Mouse (Mus musculus) hindbrain, embryonic 10.5 days (tissue): Measurements from ENCODE around the gene Cldn4. TPM values are rescaled to one million over a fixed set of nuclear protein-coding genes. Genes with fewer than 3 reads are reported as not detected.
A peak's percentile ranks its signal among the peaks of the same experiment; 100 is the strongest.

Experiments
- DNase-seq: peaks from one replicate; pipeline ENCODE4 v3.0.0-alpha.2; 2017; ENCODE audit warnings: low spot score
- H3K27ac ChIP-seq: fragments of 300-500 bp; sonication (generic); 2 replicates; pipeline ENCODE4 v1.5.1; 2016; ENCODE audit warnings: mild to moderate bottlenecking, moderate library complexity
- H3K27me3 ChIP-seq: fragments of 300-500 bp; sonication (generic); 2 replicates; pipeline ENCODE4 v1.6.1; 2016; ENCODE audit warnings: mild to moderate bottlenecking; ENCODE audit not compliant: poor library complexity, insufficient read depth, severe bottlenecking
- H3K36me3 ChIP-seq: fragments of 300-500 bp; sonication (generic); 2 replicates; pipeline ENCODE4 v1.6.1; 2016; ENCODE audit warnings: mild to moderate bottlenecking, moderate library complexity
- H3K4me1 ChIP-seq: fragments of 300-500 bp; sonication (generic); replicated peaks from 2 replicates; pipeline ENCODE4 v1.6.1; 2016; ENCODE audit warnings: mild to moderate bottlenecking
- H3K4me3 ChIP-seq: fragments of 300-500 bp; sonication (generic); 2 replicates; pipeline ENCODE4 v1.5.1; 2016; ENCODE audit warnings: mild to moderate bottlenecking, moderate library complexity
- H3K9me3 ChIP-seq: fragments of 300-500 bp; sonication (generic); 2 replicates; pipeline ENCODE4 v1.6.1; 2016; ENCODE audit warnings: mild to moderate bottlenecking, moderate library complexity
- WGBS: fragments of 180-500 bp; shearing (Covaris S2); methylation state at CpG from one replicate; pipeline ENCODE4 v1.1.7; 2016; 5-methylcytosine and 5-hydroxymethylcytosine counted together
- polyA plus RNA-seq: library from polyadenylated mRNA; unstranded; fragments of >200 nt; fragmentation: Nextera tagmentation; extraction: Ambion mirVana; gene quantifications from 2 replicates; pipeline ENCODE4 v1.2.1, GENCODE M21; 2016

Gene Cldn4
- polyA plus RNA-seq, 1 experiment from 2014 or later = 11.0 TPM

- WGBS = 53% methylated on average over 16 of the region's 16 CpGs
- peaks cover 4% of the 10 kb centered on the region; the same call in 1 of the 2 replicates for H3K9me3 ChIP-seq
- no peak overlapping the region for H3K4me3 ChIP-seq
- no peak overlapping the region for H3K27ac ChIP-seq
- H3K36me3 ChIP-seq = no peaks in the 10 kb centered on the region
- H3K27me3 ChIP-seq = no peaks in the 10 kb centered on the region; the same call in 1 of the 2 replicates
- H3K4me1 ChIP-seq = no peaks in the 10 kb centered on the region
- peak; percentile 50 for DNase-seq
Observed at GRCm38 (mm10) chr5:134918071-134918832, 28.5 kb downstream of the Cldn4 start.

DNA sequence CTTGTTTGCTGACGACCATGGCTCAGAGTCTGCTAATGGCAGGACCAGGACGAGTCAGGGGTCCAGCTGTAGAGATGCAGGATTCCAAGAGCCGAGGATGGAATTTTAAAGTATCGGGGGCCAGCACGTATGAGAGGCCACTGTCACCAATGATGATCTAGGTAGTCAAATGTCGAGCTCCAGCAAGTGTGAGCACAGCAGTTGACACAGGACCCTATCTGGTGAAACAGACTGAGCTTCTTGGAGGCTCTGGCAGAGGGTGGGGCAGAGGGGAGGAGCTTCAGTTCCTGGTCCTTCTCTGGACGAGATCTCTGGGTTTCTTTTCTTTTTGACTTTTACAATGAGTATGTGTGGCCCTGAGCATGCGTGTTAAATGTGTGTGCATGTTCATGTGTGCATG lies 31.4 kb downstream of the Cldn4 start, which contains the start of gene Cldn13:
TSS of gene Cldn13 (minus strand) at position 216 of the 400 bp plus-strand sequence.
- Histone ChIP-seq H3K27me3 (no peaks in the 10 kb centered on the region; the same call in 1 of the 2 replicates), H3K9me3 (peaks cover 4% of the 10 kb centered on the region; the same call in 1 of the 2 replicates), H3K36me3 (no peaks in the 10 kb centered on the region), H3K4me1 (no peaks in the 10 kb centered on the region), H3K4me3 (no peak within 1 kb of the TSS), H3K27ac (no peak within 1 kb of the TSS)
- no peak for DNase-seq
- WGBS = 84% methylated on average over 8 of the region's 8 CpGs

- 84% methylated on average over 8 of the region's 8 CpGs for WGBS
- Histone ChIP-seq H3K27ac (no peak overlapping the region), H3K27me3 (no peaks in the 10 kb centered on the region; the same call in 1 of the 2 replicates), H3K4me1 (no peaks in the 10 kb centered on the region), H3K36me3 (no peaks in the 10 kb centered on the region), H3K4me3 (no peak overlapping the region), H3K9me3 (peaks cover 4% of the 10 kb centered on the region; the same call in 1 of the 2 replicates)
- DNase-seq = no peak
Observed at GRCm38 (mm10) chr5:134914510-134914909, 32.2 kb downstream of the Cldn4 start.

DNA sequence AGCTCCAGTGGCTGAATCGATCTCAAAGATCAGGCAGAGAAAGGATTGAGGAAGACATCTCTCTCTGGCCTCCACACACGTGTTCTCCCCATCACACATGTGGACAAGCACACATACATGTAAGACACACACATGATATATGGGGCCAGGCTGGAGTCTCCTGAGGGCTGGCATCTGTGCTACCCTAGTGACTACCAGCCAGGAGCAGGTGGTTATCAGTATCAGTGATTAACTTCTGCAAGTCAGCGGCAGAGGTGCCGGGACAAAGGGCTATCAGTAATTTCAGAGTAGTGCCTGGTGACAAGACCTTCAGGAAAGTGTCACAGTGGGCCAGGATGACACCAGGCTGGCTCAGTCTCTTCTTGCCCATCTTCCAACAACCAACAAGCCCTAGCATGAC lies 33.0 kb downstream of the Cldn4 start:
- Histone ChIP-seq H3K4me3 (no peak overlapping the region), H3K9me3 (peaks cover 4% of the 10 kb centered on the region; the same call in 1 of the 2 replicates), H3K4me1 (no peaks in the 10 kb centered on the region), H3K36me3 (no peaks in the 10 kb centered on the region), H3K27ac (no peak overlapping the region), H3K27me3 (no peaks in the 10 kb centered on the region; the same call in 1 of the 2 replicates)
- DNase-seq = no peak
- WGBS = 89% methylated on average over 4 of the region's 4 CpGs

DNA sequence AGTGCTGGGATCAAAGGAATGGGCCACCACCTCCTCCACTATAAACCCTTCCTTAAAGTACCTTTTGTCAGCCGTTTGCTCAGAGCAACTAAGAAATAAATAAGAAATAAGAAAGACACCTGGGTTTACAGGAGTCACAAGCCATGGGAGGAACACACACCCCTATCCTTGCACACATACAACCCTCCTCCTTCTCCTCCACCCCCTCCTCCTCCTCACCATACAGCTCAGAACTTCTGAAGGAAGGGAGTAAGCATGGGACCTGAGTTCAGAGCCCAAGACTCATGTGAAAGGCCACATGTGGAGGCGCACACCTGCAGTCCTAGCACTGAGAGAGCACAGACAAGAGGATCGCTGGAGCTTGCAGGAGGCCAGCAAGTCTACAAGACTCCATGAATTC lies 33.4 kb downstream of the Cldn4 start:
- H3K27ac ChIP-seq = no peak overlapping the region
- H3K27me3 ChIP-seq = no peaks in the 10 kb centered on the region; the same call in 1 of the 2 replicates
- H3K9me3 ChIP-seq = peaks cover 4% of the 10 kb centered on the region; the same call in 1 of the 2 replicates
- no peak for DNase-seq
- H3K36me3 ChIP-seq = no peaks in the 10 kb centered on the region
- H3K4me3 ChIP-seq = no peak overlapping the region
- H3K4me1 ChIP-seq = no peaks in the 10 kb centered on the region
- 80% methylated on average over 3 of the region's 3 CpGs for WGBS

- no peaks in the 10 kb centered on the region for H3K9me3 ChIP-seq
- no peak overlapping the region for H3K4me3 ChIP-seq
- H3K27me3 ChIP-seq = no peaks in the 10 kb centered on the region; the same call in 1 of the 2 replicates
- no peak for DNase-seq
- no peak overlapping the region for H3K27ac ChIP-seq
- 86% methylated on average over 2 of the region's 2 CpGs for WGBS
- H3K4me1 ChIP-seq = peaks cover 5% of the 10 kb centered on the region
- H3K36me3 ChIP-seq = no peaks in the 10 kb centered on the region
Observed at GRCm38 (mm10) chr5:134911901-134912300, 34.8 kb downstream of the Cldn4 start.

DNA sequence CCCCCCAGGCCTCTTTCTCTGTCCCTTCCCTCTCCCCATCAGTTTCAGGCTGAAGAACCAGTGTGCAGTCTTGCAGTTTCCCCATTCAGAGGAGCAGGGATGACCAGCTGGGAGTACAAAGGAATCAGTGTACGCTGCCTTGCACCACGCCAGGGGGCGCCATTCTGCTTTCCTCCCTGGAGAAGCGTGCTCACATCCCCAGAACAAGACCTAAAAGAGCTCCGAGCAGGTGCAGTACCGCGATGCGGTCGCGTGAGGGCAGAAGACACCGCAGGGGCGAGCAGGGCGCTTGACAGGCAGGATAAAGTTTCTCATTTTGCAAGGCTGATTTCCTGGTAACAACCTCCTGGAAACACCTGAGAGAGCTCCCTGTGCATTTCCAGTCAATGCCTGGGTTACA lies 39.6 kb downstream of the Cldn4 start:
- no peak overlapping the region for H3K4me3 ChIP-seq
- H3K9me3 ChIP-seq = no peaks in the 10 kb centered on the region
- no peaks in the 10 kb centered on the region for H3K36me3 ChIP-seq
- no peaks in the 10 kb centered on the region for H3K27me3 ChIP-seq
- peak; percentile 94 for DNase-seq
- under 1% methylated on average over 13 of the region's 13 CpGs for WGBS
- H3K4me1 ChIP-seq = peaks cover 11% of the 10 kb centered on the region
- peak overlapping the region; percentile 68; the same call in 1 of the 2 replicates for H3K27ac ChIP-seq

GRCm38 (mm10) chr5:134906633-134907032 lies 40.1 kb downstream of the Cldn4 start, which contains the start of gene Tmem270:
Tmem270 (minus strand) TSS chr5:134906733.
- Histone ChIP-seq H3K9me3 (no peaks in the 10 kb centered on the region), H3K4me3 (no peak within 1 kb of the TSS), H3K36me3 (no peaks in the 10 kb centered on the region), H3K27ac (peak within 1 kb of the TSS; percentile 68), H3K27me3 (peaks cover 2% of the 10 kb centered on the region; the same call in 1 of the 2 replicates), H3K4me1 (peaks cover 12% of the 10 kb centered on the region)
- DNase-seq = no peak
- WGBS = 78% methylated on average over 6 of the region's 6 CpGs

DNA sequence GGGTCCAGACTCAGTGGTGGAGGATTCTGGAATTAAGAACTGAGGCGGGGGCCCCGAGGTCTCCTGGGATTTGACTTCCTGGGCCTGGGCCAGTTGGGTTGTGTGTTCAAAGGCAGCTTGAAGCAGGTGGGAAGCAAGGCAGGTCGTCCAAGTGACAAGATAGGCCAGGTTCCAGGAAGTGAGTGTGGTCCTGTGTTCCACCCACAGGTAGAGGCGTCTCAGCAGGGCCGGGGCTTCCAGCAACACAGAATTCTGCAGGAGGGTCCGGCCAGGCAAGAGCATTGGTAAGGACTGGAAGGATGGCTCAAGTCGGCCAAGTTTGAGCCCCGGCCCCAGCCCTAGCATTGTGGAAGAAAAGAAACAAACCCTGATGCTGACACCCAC lies 45.1 kb downstream of the Cldn4 start:
- Histone ChIP-seq H3K27me3 (peaks cover 5% of the 10 kb centered on the region; the same call in 1 of the 2 replicates), H3K9me3 (no peaks in the 10 kb centered on the region), H3K4me3 (no peak overlapping the region), H3K36me3 (no peaks in the 10 kb centered on the region), H3K4me1 (peaks cover 25% of the 10 kb centered on the region), H3K27ac (no peak overlapping the region)
- 74% methylated on average over 8 of the region's 8 CpGs for WGBS
- no peak for DNase-seq

GRCm38 (mm10) chr5:134901012-134901643 lies 45.6 kb downstream of the Cldn4 start:
- H3K9me3 ChIP-seq = no peaks in the 10 kb centered on the region
- no peak overlapping the region for H3K27ac ChIP-seq
- peak; percentile 35 for DNase-seq
- H3K4me3 ChIP-seq = no peak overlapping the region
- 50% methylated on average over 12 of the region's 12 CpGs for WGBS
- no peaks in the 10 kb centered on the region for H3K36me3 ChIP-seq
- H3K4me1 ChIP-seq = peaks cover 22% of the 10 kb centered on the region
- peaks cover 5% of the 10 kb centered on the region; the same call in 1 of the 2 replicates for H3K27me3 ChIP-seq

- no peak overlapping the region for H3K27ac ChIP-seq
- H3K9me3 ChIP-seq = no peaks in the 10 kb centered on the region
- H3K36me3 ChIP-seq = no peaks in the 10 kb centered on the region
- no peak overlapping the region for H3K4me3 ChIP-seq
- WGBS = 80% methylated on average over 17 of the region's 17 CpGs
- peaks cover 24% of the 10 kb centered on the region for H3K4me1 ChIP-seq
- H3K27me3 ChIP-seq = peaks cover 5% of the 10 kb centered on the region; the same call in 1 of the 2 replicates
- DNase-seq = no peak
Observed at GRCm38 (mm10) chr5:134897596-134897995, 49.1 kb downstream of the Cldn4 start.

- WGBS = 82% methylated on average over 8 of the region's 8 CpGs
- no peak overlapping the region for H3K27ac ChIP-seq
- H3K9me3 ChIP-seq = no peaks in the 10 kb centered on the region
- H3K4me3 ChIP-seq = no peak overlapping the region
- DNase-seq = no peak
- H3K27me3 ChIP-seq = peaks cover 5% of the 10 kb centered on the region; the same call in 1 of the 2 replicates
- H3K36me3 ChIP-seq = no peaks in the 10 kb centered on the region
- H3K4me1 ChIP-seq = peaks cover 24% of the 10 kb centered on the region
Observed at GRCm38 (mm10) chr5:134896965-134897364, 49.8 kb downstream of the Cldn4 start.

GRCm38 (mm10) chr5:134895291-134895690 lies 51.4 kb downstream of the Cldn4 start:
- Histone ChIP-seq H3K4me1 (peaks cover 25% of the 10 kb centered on the region), H3K27me3 (no peaks in the 10 kb centered on the region), H3K9me3 (no peaks in the 10 kb centered on the region), H3K36me3 (no peaks in the 10 kb centered on the region), H3K4me3 (no peak overlapping the region), H3K27ac (no peak overlapping the region)
- WGBS = 62% methylated on average over 8 of the region's 8 CpGs
- peak; percentile 50 for DNase-seq
